Mouse (Mus musculus): ENCODE data around the gene Tm9sf2. TPM values are rescaled to one million over a fixed set of nuclear protein-coding genes. Genes with fewer than 3 reads are reported as not detected.
A peak's percentile ranks its signal among the peaks of the same experiment; 100 is the strongest.
"Not testable (repeated sequence)": the region's sequence is repeated elsewhere in the genome, so short reads cannot be mapped to it uniquely, and the experiment has no call there.

Gene Tm9sf2
- total RNA-seq (2021) = 100 to 1,000 TPM in 1 of 2 experiments, 10 to 100 TPM in 1; 97.4 to 112 TPM

- DNase-seq (ENCODE audit: extremely low spot score in 1 of 2, low spot score in 1 of 2) = peak; percentile 85 to 93
Measured at GRCm38 (mm10) chr14:122106822-122107468, at the start of gene Tm9sf2. Tm9sf2 (plus strand) TSS chr14:122107038.

- no peak for DNase-seq (ENCODE audit: extremely low spot score in 1 of 2, low spot score in 1 of 2)
Measured at GRCm38 (mm10) chr14:122057941-122058346, 48.9 kb upstream of the Tm9sf2 start.

- peak; percentile 68 to 90 for DNase-seq (ENCODE audit: extremely low spot score in 1 of 2, low spot score in 1 of 2)
Measured at GRCm38 (mm10) chr14:122060642-122061041, 46.2 kb upstream of the Tm9sf2 start.

- DNase-seq (ENCODE audit: extremely low spot score in 1 of 2, low spot score in 1 of 2) = no peak
Measured at GRCm38 (mm10) chr14:122061376-122061775, 45.5 kb upstream of the Tm9sf2 start.

- no peak for DNase-seq (ENCODE audit: extremely low spot score in 1 of 2, low spot score in 1 of 2)
Measured at GRCm38 (mm10) chr14:122062411-122063090, 44.3 kb upstream of the Tm9sf2 start.

GRCm38 (mm10) chr14:122063599-122063998, 43.2 kb upstream of the Tm9sf2 start:
- DNase-seq (ENCODE audit: extremely low spot score in 1 of 2, low spot score in 1 of 2) = no peak

GRCm38 (mm10) chr14:122064519-122064918, 42.3 kb upstream of the Tm9sf2 start:
- peak; percentile 63 to 90 for DNase-seq (ENCODE audit: extremely low spot score in 1 of 2, low spot score in 1 of 2)

GRCm38 (mm10) chr14:122066243-122066642, 40.6 kb upstream of the Tm9sf2 start:
- DNase-seq (ENCODE audit: extremely low spot score in 1 of 2, low spot score in 1 of 2) = no peak

- DNase-seq (ENCODE audit: extremely low spot score in 1 of 2, low spot score in 1 of 2) = not testable (repeated sequence)
Measured at GRCm38 (mm10) chr14:122068036-122068435, 38.8 kb upstream of the Tm9sf2 start.

GRCm38 (mm10) chr14:122068801-122069695, 37.8 kb upstream of the Tm9sf2 start:
- DNase-seq (ENCODE audit: extremely low spot score in 1 of 2, low spot score in 1 of 2) = no peak

GRCm38 (mm10) chr14:122069948-122070347, 36.9 kb upstream of the Tm9sf2 start:
- DNase-seq (ENCODE audit: extremely low spot score in 1 of 2, low spot score in 1 of 2) = no peak

GRCm38 (mm10) chr14:122073422-122073821, 33.4 kb upstream of the Tm9sf2 start:
- no peak for DNase-seq (ENCODE audit: extremely low spot score in 1 of 2, low spot score in 1 of 2)

- DNase-seq (ENCODE audit: extremely low spot score in 1 of 2, low spot score in 1 of 2) = no peak
Measured at GRCm38 (mm10) chr14:122074360-122074759, 32.5 kb upstream of the Tm9sf2 start.

GRCm38 (mm10) chr14:122075485-122076200, 31.2 kb upstream of the Tm9sf2 start:
- no peak for DNase-seq (ENCODE audit: extremely low spot score in 1 of 2, low spot score in 1 of 2)

- DNase-seq (ENCODE audit: extremely low spot score in 1 of 2, low spot score in 1 of 2) = no peak
Measured at GRCm38 (mm10) chr14:122077017-122077416, 29.8 kb upstream of the Tm9sf2 start.

- peak; percentile 26 to 77 for DNase-seq (ENCODE audit: extremely low spot score in 1 of 2, low spot score in 1 of 2)
Measured at GRCm38 (mm10) chr14:122079428-122079827, 27.4 kb upstream of the Tm9sf2 start.

GRCm38 (mm10) chr14:122079921-122080320, 26.9 kb upstream of the Tm9sf2 start:
- no peak for DNase-seq (ENCODE audit: extremely low spot score in 1 of 2, low spot score in 1 of 2)

- no peak for DNase-seq (ENCODE audit: extremely low spot score in 1 of 2, low spot score in 1 of 2)
Measured at GRCm38 (mm10) chr14:122081308-122081707, 25.5 kb upstream of the Tm9sf2 start.

- no peak for DNase-seq (ENCODE audit: extremely low spot score in 1 of 2, low spot score in 1 of 2)
Measured at GRCm38 (mm10) chr14:122083499-122083898, 23.3 kb upstream of the Tm9sf2 start.

- no peak for DNase-seq (ENCODE audit: extremely low spot score in 1 of 2, low spot score in 1 of 2)
Measured at GRCm38 (mm10) chr14:122087956-122088355, 18.9 kb upstream of the Tm9sf2 start.
